Mouse (Mus musculus) midbrain, embryonic 16.5 days (tissue): ENCODE measurements around the gene Thsd7b. TPM values are rescaled to one million over a fixed set of nuclear protein-coding genes. Genes with fewer than 3 reads are reported as not detected.

Source experiments
- ATAC-seq: fragments of 200-750 bp; cut with Nextera tagmentation; 2 replicates; pipeline ENCODE4 v1.8.0; 2017; ENCODE audit warnings: moderate TSS enrichment
- H3K27ac ChIP-seq: fragments of 300-500 bp; sonication (generic); 2 replicates; pipeline ENCODE4 v1.5.1; 2014; ENCODE audit warnings: mild to moderate bottlenecking, low read length, mixed read lengths
- H3K27me3 ChIP-seq: fragments of 300-500 bp; sonication (generic); 2 replicates; pipeline ENCODE4 v1.6.1; 2014; ENCODE audit warnings: low read depth, low read length, mixed read lengths; ENCODE audit not compliant: control insufficient read depth, insufficient read depth
- H3K36me3 ChIP-seq: fragments of 300-500 bp; sonication (generic); 2 replicates; pipeline ENCODE4 v1.6.1; 2014; ENCODE audit warnings: mild to moderate bottlenecking, low read length, moderate library complexity, mixed read lengths; ENCODE audit not compliant: control insufficient read depth, insufficient read depth
- H3K4me1 ChIP-seq: fragments of 300-500 bp; sonication (generic); 2 replicates; pipeline ENCODE4 v1.6.1; 2014; ENCODE audit warnings: mild to moderate bottlenecking, low read length, mixed read lengths; ENCODE audit not compliant: control insufficient read depth, insufficient read depth
- H3K4me2 ChIP-seq: fragments of 300-500 bp; sonication (generic); 2 replicates; pipeline ENCODE4 v1.6.1; 2014; ENCODE audit warnings: mild to moderate bottlenecking, low read length, mixed read lengths
- H3K4me3 ChIP-seq: fragments of 300-500 bp; sonication (generic); 2 replicates; pipeline ENCODE4 v1.5.1; 2014; ENCODE audit warnings: low read depth, mild to moderate bottlenecking, low read length, moderate library complexity, mixed read lengths
- H3K9ac ChIP-seq: fragments of 300-500 bp; sonication (generic); 2 replicates; pipeline ENCODE4 v1.6.1; 2014; ENCODE audit warnings: low read depth, low read length, mixed read lengths
- H3K9me3 ChIP-seq: fragments of 300-500 bp; sonication (generic); replicated peaks from 2 replicates; pipeline ENCODE4 v1.6.1; 2014; ENCODE audit warnings: mild to moderate bottlenecking, low read length, mixed read lengths; ENCODE audit not compliant: control insufficient read depth, poor library complexity, severe bottlenecking
- WGBS: fragments of 180-500 bp; shearing (Covaris S2); extraction: QIAGEN DNeasy Blood & Tissue Kit; methylation state at CpG from one replicate; pipeline ENCODE4 v1.1.7; 2014; 5-methylcytosine and 5-hydroxymethylcytosine counted together
- polyA plus RNA-seq: library from polyadenylated mRNA; unstranded; fragments of >200 nt; fragmentation: Nextera tagmentation; extraction: Ambion mirVana; gene quantifications from 2 replicates; pipeline ENCODE4 v1.2.1, GENCODE M21; 2015

Thsd7b gene
- polyA plus RNA-seq, 1 experiment from 2014 or later = 15.8 TPM

DNA sequence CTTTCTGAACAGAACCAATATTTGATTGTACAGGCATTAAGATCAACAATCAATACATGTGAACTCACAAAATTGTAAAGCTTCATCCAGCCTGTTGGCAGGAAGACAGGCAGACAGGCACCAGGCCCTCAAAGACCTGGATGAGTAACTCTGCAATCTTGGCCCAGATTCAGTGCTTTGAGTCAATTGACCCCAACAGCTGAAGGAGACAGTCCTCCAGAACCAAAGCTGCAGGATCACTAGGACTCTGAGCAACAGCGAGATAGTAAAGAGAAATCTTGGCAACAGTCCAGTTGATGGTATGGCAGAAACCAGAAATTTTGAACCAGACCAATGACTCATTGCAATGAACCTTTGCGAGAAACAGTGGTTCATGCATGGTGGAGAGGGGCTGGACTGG lies 458.9 kb downstream of the Thsd7b start:
- no peaks in the 10 kb centered on the region for H3K4me1 ChIP-seq
- H3K9ac ChIP-seq = no peak overlapping the region
- H3K27me3 ChIP-seq = no peaks in the 10 kb centered on the region
- H3K4me3 ChIP-seq = no peak overlapping the region
- no peak overlapping the region for H3K4me2 ChIP-seq
- H3K9me3 ChIP-seq = no peaks in the 10 kb centered on the region
- no peak for ATAC-seq
- 98% methylated on average over 2 of the region's 2 CpGs for WGBS
- H3K27ac ChIP-seq = no peak overlapping the region
- no peaks in the 10 kb centered on the region for H3K36me3 ChIP-seq

DNA sequence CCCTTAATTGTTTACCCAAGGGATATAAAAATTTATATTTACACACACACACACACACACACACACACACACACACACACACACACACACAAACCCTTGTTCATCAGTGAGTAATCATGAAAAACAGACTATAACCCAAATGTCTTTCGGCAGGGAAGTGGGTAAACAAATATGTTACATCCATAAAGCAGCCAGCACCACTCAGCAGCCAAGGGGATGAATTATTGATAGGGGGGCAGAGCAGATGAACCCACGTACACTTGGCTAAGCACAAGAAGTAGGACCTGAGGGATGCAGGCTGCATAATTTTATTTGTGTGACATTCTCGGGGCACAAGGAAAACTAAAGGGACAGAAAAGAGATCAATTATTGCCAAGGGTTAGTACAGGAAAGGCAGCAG lies 474.5 kb downstream of the Thsd7b start:
- no peak for ATAC-seq
- no peak overlapping the region for H3K4me2 ChIP-seq
- no peaks in the 10 kb centered on the region for H3K27me3 ChIP-seq
- H3K9ac ChIP-seq = no peak overlapping the region
- H3K27ac ChIP-seq = no peak overlapping the region
- H3K4me1 ChIP-seq = no peaks in the 10 kb centered on the region
- 67% methylated on average over 3 of the region's 3 CpGs for WGBS
- H3K9me3 ChIP-seq = no peaks in the 10 kb centered on the region
- H3K36me3 ChIP-seq = no peaks in the 10 kb centered on the region
- H3K4me3 ChIP-seq = no peak overlapping the region

DNA sequence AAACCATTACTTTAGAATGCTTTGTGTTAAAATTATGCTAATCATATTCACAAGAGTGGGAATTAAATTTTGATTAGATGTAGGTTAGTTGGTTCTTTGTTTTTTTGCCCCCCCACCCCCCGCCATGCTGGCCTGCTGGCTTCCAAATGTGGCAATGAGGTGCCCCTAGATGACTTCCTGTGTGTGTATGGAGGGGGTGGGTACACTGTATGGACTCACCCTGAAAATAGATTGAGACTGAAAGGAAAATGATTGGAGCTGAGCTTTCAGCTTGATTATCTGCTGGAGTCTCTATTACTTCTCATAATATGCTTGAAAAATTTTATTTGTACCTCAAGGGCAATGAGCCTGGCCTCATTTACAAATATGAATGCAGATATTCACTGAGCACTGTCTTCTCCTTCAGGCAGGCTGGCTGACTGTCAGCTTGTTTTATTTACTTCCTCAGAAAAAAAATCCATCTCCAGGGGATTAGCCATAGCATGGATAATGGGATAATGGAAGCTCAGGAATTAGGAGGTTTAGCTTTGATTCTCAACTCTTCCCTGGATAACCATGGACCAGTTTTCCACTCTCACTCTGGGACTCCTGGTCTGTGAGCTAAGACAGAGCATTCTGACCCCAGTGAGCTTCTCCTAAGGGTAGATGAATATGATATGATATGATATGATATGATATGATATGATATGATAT lies 483.6 kb downstream of the Thsd7b start:
- Histone ChIP-seq H3K9ac (no peak overlapping the region), H3K36me3 (no peaks in the 10 kb centered on the region), H3K4me2 (no peak overlapping the region), H3K9me3 (no peaks in the 10 kb centered on the region), H3K4me3 (no peak overlapping the region), H3K27me3 (no peaks in the 10 kb centered on the region), H3K27ac (no peak overlapping the region), H3K4me1 (peaks cover 4% of the 10 kb centered on the region; the same call in 1 of the 2 replicates)
- 42% methylated on average over 1 of the region's 1 CpGs for WGBS
- ATAC-seq = peak; percentile 77

DNA sequence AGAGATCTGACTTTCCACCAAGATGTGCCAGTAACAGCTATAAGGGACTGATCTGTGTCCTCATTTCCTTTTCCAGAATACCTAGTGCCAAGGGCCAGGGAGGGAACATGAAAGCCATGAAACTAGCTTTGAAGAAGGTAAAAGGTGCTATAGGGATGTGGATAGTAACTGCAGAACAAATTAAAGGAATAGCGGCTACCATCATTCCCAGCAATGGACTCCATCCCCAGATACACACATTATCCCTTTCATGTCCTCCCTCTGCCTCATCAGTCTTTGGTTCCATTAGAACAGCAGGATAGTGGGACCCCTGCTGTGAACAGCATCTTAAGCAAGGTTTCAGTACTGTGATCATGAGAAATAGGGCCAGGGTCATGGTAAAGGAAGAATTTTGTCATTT lies 485.9 kb downstream of the Thsd7b start:
- H3K27me3 ChIP-seq = no peaks in the 10 kb centered on the region
- no peak overlapping the region for H3K9ac ChIP-seq
- WGBS = 44% methylated on average over 1 of the region's 1 CpGs
- H3K27ac ChIP-seq = no peak overlapping the region
- 0 out of 2 replicates have a peak, but pooled peaks have one; percentile 28 for ATAC-seq
- H3K4me2 ChIP-seq = no peak overlapping the region
- H3K4me1 ChIP-seq = peaks cover 4% of the 10 kb centered on the region; the same call in 1 of the 2 replicates
- no peaks in the 10 kb centered on the region for H3K36me3 ChIP-seq
- H3K9me3 ChIP-seq = no peaks in the 10 kb centered on the region
- H3K4me3 ChIP-seq = no peak overlapping the region

DNA sequence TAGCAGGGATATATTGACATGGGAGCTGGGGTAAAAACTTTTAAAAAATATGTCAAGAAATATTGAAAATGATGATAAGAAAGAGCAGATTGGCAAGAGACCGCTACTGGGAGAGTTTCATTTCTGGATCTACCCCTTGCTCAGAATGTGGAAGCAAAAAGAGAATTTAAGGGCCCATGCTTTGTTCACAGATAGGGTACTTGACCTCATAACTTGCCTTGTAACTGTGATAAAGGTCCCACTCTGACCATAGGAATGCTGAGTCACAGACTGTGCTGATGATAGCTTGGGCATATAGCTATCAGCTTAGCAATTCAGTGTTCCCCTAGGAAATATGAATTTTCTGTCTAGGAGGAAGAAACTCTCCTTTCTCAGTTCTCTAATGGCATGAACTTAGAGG lies 488.1 kb downstream of the Thsd7b start:
- Histone ChIP-seq H3K9me3 (no peaks in the 10 kb centered on the region), H3K27ac (no peak overlapping the region), H3K9ac (no peak overlapping the region), H3K36me3 (no peaks in the 10 kb centered on the region), H3K4me3 (no peak overlapping the region), H3K4me1 (peaks cover 4% of the 10 kb centered on the region; the same call in 1 of the 2 replicates), H3K4me2 (no peak overlapping the region), H3K27me3 (no peaks in the 10 kb centered on the region)
- ATAC-seq = no peak
- 98% methylated on average over 1 of the region's 1 CpGs for WGBS

DNA sequence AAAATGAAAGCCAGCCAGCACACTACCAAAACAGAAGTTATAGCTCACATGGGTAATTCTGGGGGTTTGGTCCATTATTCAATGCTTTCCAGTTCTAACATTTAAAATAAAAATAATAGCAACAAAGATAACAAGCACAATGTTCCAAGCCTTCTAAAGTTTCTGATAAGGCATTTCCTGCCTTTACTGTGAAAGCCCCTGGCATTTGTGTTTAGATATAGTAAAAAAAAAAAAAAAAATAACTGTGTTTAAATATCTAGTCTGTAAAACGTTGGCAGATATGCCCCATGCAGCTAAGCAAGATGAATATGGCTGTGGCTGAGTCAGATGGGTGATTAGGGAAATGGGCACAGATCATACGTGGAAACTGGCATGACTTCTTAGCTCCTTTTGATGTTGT lies 491.6 kb downstream of the Thsd7b start:
- H3K36me3 ChIP-seq = no peaks in the 10 kb centered on the region
- H3K4me3 ChIP-seq = no peak overlapping the region
- no peaks in the 10 kb centered on the region for H3K27me3 ChIP-seq
- H3K9me3 ChIP-seq = no peaks in the 10 kb centered on the region
- H3K9ac ChIP-seq = no peak overlapping the region
- 47% methylated on average over 2 of the region's 2 CpGs for WGBS
- no peak overlapping the region for H3K4me2 ChIP-seq
- no peaks in the 10 kb centered on the region for H3K4me1 ChIP-seq
- ATAC-seq = no peak
- H3K27ac ChIP-seq = no peak overlapping the region

DNA sequence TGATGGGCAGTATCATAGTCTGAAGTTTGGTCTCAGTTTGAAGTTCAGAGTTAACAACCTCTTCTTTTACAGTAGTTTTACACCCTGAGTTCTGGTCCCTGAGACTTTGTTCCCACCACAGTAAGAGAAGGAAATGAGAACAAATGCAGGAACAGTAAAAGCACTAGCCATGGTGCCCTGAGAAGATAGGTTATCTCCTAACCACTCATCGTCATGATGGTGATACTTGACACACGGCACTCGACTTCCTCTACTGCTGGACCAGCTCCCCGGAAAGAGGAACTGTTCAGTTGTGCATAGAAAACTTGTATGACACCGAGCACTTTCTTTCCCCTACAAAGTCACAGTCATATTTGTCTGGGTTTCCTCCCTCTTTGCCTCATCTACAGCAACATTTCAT lies 504.0 kb downstream of the Thsd7b start:
- no peak for ATAC-seq
- H3K27ac ChIP-seq = no peak overlapping the region
- H3K36me3 ChIP-seq = no peaks in the 10 kb centered on the region
- H3K9me3 ChIP-seq = no peaks in the 10 kb centered on the region
- H3K4me3 ChIP-seq = no peak overlapping the region
- H3K9ac ChIP-seq = no peak overlapping the region
- no peak overlapping the region for H3K4me2 ChIP-seq
- 90% methylated on average over 5 of the region's 5 CpGs for WGBS
- H3K4me1 ChIP-seq = no peaks in the 10 kb centered on the region
- H3K27me3 ChIP-seq = no peaks in the 10 kb centered on the region

DNA sequence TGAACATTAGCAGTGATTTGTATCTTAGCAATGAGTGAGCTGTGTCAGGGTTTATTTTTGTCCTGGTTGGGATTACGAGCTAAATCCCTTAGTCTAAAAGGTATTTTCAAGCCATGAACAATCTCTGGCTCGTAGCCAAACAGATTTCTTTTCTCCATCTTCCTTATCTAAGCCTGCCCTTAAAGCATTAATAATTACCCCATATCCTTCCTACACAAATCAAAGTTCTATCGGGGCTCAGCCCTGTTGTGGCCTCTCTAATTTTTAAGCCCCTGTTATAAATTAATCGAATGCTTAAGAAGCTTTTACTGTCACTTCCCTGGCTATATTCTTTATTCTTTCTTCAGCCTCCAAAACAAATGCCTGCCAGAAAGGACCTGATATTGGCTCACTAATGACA lies 506.4 kb downstream of the Thsd7b start:
- no peak overlapping the region for H3K4me3 ChIP-seq
- H3K9me3 ChIP-seq = no peaks in the 10 kb centered on the region
- 35% methylated on average over 4 of the region's 4 CpGs for WGBS
- no peaks in the 10 kb centered on the region for H3K27me3 ChIP-seq
- ATAC-seq = no peak
- no peaks in the 10 kb centered on the region for H3K4me1 ChIP-seq
- no peak overlapping the region for H3K4me2 ChIP-seq
- no peak overlapping the region for H3K27ac ChIP-seq
- H3K36me3 ChIP-seq = no peaks in the 10 kb centered on the region
- no peak overlapping the region for H3K9ac ChIP-seq

DNA sequence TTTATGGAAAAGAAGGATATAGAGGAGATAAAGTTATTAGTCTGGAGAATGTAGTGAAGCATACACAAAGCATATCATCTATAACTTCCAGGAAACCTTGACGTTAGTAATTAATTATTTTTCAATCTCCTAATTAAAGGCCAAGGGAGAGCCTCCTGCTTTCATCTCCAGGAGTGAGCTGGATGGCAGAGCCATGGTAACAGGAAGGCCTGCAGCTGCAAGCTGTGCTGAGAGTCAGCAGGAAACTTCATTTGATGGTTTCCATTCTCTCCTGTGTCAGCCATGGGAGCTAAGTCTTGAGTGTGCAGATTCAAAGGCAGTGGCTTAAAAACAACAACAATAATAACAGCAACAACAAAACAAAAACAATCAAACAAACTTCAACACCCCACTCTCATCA lies 507.5 kb downstream of the Thsd7b start:
- no peaks in the 10 kb centered on the region for H3K9me3 ChIP-seq
- H3K4me3 ChIP-seq = no peak overlapping the region
- no peak for ATAC-seq
- H3K4me2 ChIP-seq = no peak overlapping the region
- H3K27me3 ChIP-seq = no peaks in the 10 kb centered on the region
- WGBS = 32% methylated on average over 1 of the region's 1 CpGs
- H3K27ac ChIP-seq = no peak overlapping the region
- H3K4me1 ChIP-seq = no peaks in the 10 kb centered on the region
- H3K36me3 ChIP-seq = no peaks in the 10 kb centered on the region
- H3K9ac ChIP-seq = no peak overlapping the region
